Mouse (Mus musculus) brain, embryonic 14.5 days (tissue): ENCODE data around the gene Rbms1.

Experiments
- CTCF ChIP-seq: fragments of 200-500 bp; IDR thresholded peaks from 2 replicates; pipeline ENCODE4 v1.5.1; 2012; ENCODE audit warnings: inconsistent platforms, mild to moderate bottlenecking, moderate library complexity, borderline replicate concordance; ENCODE audit not compliant: insufficient read depth, insufficient read length; ENCODE audit errors: extremely low read depth
- POLR2A ChIP-seq: fragments of 200-500 bp; IDR thresholded peaks from 2 replicates; pipeline ENCODE4 v1.6.1; 2012; ENCODE audit warnings: mild to moderate bottlenecking, inconsistent platforms, borderline replicate concordance; ENCODE audit not compliant: poor library complexity, insufficient read depth, insufficient read length, severe bottlenecking; ENCODE audit errors: extremely low read depth

GRCm38 (mm10) chr2:60716549-60716948, 246.4 kb downstream of the Rbms1 start:
- TF ChIP-seq CTCF (no peak), POLR2A (no peak)
